Mouse (Mus musculus) frontal cortex, postnatal 14 days (tissue): ENCODE data around the gene Lmo7.
A peak's percentile ranks its signal among the peaks of the same experiment; 100 is the strongest.

Source experiments
- DNase-seq, 2 experiments: peaks; one replicate each; pipeline ENCODE4 v3.0.0; 2022; ENCODE audit warnings: low spot score in 2 of 2

The Lmo7 gene

DNA sequence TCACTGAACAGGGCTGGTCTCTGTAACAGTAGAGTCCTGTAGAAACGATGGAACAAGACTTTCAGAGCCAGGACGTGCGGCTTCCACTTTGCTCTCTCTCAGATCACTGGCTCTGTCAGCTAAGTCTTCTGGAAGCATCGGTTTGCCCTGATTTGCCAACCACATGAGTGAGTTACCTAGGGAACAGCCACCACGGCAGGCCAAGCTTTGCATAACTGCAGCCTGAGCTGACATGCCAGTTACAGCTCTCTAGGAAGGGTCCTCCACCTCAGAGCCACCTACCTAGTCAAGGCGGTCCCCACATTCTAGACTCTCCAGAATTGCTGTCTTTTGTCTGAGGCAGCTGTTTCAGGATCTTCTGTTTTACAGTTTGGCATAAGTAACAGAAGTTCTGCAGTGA is 107.4 kb downstream of the Lmo7 start:
- DNase-seq = no peak

DNA sequence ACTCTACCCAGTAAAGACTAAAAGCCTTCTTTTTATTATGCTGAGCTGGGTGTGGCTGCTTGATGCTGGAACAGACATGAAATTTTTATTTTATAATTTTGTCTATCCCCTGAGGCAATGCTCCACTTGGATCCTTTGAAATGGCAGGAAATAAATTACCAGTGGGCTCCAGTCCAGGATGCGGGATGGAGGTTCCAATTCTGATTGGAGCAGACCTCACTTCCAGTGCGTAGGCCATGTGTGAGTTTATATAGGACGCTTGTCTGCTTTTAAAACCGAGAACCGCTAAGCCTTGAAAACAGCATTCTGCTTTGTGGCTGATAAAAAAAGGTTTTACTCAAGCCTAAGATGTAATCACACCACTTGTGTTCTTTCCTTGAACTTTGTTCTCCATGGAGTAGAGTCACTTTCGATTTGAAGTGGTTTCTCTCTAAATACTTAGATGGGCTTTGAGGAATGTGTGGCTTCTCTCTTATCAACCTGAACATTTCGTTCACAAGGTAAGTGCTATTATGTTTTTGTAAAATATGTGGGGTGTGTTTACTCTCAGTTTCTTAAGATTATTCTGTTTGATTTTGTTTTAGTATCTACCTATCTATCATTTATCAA is 108.6 kb downstream of the Lmo7 start:
- no peak for DNase-seq

DNA sequence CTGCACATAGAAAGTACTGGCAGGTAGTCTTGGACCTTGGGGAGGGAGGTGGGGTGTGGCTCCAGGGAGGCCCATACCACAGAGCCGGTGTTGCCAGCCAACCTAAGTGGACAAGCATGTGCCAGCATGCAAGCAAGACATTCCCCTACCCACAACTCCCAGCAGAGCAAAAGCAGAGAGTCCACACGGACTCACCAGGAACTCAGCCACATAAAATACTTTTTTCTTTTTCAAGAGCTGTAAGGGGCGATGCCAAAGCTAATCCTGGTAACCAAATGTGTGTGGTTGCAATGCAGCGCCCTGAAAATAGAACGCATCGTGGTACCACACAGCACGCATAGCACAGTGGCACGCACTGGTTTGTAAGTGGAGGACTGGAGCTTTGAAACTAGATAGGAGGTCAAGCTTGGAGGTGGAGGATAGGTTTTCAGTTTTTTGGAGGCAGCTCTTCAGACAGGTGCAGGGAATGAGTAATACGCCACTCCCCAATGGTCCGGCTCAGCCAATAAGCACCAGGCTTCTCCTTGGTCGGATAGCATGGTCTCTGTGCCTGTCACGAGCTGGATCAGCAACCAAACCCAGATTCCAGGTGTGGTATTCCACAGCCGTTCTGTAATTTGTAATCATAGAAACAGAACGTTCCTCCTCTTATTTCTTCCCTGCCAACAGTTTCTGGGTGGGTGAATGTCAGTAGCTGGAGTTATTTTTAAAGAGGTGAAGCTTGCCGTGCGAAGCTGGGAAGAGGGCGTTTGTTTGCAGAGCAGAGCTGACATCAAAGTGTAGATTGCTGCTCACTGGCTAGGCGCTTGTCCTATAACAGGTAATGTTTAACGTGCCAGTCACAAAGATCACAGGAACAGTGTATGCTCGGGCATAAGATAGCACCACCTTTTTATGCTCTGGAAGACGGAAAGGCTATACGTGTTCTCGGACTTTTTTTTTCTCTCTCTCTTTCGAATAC is 110.3 kb downstream of the Lmo7 start:
- DNase-seq = peak; percentile 44 to 51

DNA sequence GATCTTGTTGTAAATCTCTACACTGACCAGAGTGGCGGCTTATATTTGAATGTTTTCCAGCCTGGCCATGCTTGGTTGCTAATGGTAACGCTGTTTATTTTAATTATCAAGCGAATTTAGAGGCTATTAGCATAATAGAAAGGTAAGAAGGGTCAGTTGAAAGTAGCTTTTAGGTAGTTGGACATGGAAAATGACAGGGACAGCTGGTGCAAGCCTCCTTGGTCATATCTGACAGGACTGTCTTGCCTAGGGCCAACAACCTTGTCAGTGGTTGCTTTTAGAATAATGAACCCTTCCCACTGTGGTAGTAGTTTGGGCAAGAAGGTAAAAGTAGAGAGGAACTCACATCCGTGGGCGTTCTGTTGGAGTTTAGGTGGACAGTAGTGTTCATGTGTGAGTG is 111.5 kb downstream of the Lmo7 start:
- DNase-seq = no peak

DNA sequence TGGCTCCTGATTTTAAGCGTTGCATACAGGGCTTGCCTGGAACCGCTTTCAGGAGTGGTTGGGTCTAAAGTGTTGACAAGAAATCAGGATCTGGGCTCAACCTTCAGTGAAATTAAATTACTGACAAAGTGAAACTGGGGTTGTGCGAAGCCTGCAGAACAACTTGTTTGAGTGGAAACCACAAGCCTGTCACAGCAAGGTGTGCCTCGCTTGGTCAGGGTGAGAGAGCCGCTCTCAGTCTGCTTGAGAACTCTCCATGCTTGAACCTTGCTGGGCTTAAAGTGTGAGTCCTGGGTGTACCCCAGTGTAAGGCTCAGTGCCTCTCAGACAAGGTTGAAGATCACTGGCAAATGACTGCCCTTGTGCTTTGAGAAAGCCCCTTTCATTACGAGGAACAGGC is 112.8 kb downstream of the Lmo7 start:
- DNase-seq = no peak

DNA sequence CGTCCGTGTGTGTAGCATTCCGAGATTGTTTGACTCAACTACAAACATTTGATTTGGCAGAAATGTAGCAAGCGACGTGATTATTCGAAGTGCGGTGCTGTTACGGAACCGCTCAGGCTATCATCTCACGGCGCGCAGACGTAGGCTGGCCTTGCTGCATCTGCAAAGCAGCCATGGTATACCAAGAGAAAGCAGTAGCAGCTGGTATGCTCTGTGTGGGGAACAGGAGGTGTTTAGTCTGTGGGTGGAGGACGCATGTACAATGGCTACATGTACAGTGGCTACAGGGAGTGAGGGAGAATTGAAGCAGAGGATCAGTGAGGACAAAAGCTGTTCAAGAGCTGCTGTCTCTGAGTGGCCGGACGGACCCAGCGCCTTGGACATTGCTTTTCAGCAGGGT is 113.7 kb downstream of the Lmo7 start:
- peak in 1 of 2 experiments; percentile 49 for DNase-seq

DNA sequence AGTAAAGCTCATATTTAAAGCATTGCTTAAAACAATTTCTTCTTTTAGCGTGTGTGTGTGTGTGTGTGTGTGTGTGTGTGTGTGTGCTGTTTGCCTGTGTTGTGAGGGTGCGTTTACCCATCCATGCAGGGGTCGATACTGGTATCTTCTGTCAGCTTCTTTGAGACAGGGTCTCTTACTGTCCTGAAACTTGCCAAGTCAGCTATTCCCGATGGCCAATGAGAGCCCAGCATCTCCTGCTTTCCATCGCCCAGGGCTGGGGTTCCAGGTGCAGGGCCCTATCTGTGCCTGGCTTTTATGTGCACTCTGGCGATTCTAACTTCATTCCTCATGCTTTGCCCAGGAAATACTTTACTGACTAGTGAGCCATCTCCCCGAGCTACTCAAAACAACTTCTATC is 114.7 kb downstream of the Lmo7 start:
- no peak for DNase-seq

DNA sequence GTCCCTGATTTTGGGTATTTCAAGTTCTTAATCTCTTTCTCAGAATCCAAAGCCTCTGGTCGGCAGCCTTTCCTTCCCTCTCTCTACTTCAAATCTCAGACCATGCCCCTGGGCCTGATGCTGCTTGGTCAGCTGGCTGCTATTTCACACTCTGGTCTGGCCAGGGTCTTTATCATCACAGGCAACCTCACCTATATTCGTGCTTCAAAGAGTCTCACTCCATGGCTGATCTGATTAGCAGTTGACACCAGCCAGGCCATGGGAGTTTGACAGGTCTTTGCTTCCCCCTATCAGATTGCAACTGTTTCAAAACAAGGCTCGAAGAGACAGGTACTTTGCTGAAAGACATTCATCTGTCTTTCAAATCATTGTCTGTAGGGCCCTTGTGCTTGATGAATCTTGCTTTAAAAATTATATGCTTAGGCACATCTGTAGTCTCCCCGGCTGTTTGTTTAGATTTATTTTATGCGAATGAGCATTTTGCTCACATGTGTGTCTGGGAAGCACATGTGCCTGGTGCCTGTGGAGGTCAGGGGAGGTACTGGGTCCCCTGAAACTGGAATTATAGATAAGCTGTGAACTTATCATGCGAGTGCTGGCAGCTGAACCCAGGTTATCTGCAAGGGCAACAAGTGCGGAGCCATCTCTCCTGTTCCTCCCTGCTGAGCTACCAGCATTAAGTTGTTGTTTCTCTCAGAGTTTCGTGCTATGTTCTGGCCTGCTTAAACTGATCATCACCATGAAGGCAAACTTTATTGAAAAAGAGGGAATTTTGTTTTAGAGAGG is 116.5 kb downstream of the Lmo7 start:
- DNase-seq = no peak

DNA sequence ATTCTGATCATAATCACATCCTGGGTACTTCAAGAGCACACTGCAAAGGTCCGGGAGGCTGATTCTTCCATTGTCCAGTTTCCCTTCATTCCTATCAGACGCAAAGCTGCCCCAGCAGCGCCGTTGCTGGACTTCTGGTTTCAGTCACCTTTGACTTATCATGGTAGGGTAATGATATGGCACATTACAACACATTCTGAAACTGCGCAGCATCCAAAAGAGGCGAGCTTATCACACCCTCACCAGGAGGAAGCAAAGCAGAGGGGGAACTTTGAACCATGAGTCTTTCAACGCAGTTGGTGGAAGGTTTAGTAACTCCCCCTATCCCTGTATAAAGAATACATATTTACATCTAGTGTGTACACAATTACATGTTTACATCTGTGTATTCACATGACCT is 117.8 kb downstream of the Lmo7 start:
- no peak for DNase-seq

DNA sequence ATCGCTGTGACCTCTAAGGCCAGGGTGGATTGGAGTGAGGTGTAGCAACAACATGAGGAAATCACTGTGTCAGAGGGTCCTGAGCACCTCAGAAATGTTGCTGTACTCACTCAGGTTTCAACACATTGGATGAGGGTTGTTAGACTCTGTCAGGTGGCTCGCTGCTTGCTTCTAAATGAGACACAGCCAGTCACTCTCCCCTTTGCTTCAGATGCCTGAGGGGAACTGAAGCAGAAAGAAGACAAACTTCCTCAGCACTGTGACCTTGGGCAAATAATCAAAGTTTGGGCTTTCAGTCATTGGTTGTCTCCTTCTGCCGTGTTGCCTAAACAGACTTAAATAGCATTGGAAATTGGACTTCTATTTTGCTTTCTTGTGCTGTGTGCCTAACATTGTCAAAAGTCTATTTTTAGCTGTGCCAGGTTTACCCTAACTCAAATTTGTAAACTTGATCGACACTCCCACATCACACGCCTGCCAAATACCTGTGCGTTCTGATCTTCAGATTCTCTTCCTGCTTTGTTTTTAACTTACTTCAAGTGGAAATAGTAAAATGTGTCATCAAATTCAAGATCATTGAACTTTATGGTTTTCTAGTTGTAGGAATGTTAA is 122.9 kb downstream of the Lmo7 start:
- no peak for DNase-seq

DNA sequence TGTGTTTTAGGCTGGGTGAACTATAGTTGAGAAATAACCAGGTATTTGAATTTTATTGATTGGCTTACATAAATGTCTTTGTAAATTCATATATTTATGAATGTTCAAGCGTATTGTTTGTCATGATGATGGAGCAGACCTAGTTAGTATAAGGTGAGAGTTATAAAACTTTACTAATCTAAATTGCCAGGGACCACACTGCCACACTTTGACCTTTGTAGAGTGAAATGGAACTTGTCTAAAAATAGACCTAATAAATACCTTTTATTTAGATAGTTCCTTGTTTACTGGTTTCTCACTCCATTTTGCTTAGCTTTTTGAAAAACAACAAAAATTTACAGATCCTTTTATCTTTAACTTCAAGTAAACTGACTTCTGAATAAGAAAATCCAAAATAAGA is 123.5 kb downstream of the Lmo7 start:
- DNase-seq = no peak

DNA sequence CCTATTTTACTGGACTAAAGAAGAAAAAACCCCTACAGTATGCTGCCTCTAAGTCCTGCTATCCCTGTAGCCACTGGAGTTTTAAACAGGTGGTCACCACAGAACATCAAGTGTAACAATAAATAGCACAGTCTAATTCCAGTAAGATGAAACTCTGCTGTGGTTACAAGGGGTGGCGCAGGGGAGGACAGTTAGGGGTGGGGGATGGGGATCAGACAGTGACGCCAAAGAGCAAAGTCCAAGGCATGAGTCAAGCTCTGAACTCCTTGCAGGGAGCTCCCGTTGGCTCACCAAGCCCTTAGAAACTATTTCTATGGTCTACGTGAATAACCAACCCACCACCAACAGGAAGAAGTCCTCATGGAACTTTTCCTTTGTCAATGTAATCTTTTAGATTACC is 124.0 kb downstream of the Lmo7 start:
- DNase-seq = no peak

DNA sequence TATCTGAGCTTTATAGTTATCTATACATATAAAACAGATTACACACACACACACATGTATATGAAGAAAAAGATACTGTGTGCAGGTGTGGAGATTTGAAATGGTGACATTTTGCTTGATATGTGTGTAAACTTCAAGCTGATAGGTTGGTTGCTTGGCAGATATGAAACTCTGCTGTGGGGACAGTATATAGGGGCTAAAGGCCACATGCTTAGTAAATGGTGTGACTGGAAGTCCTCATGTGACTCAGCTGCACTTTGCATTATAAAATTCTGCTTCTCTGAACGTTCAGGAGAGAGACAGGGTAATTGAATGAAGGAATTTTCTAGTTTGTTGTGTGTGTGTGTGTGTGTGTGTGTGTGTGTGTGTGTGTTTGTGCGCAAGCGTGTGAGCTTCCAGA is 124.5 kb downstream of the Lmo7 start:
- DNase-seq = no peak

DNA sequence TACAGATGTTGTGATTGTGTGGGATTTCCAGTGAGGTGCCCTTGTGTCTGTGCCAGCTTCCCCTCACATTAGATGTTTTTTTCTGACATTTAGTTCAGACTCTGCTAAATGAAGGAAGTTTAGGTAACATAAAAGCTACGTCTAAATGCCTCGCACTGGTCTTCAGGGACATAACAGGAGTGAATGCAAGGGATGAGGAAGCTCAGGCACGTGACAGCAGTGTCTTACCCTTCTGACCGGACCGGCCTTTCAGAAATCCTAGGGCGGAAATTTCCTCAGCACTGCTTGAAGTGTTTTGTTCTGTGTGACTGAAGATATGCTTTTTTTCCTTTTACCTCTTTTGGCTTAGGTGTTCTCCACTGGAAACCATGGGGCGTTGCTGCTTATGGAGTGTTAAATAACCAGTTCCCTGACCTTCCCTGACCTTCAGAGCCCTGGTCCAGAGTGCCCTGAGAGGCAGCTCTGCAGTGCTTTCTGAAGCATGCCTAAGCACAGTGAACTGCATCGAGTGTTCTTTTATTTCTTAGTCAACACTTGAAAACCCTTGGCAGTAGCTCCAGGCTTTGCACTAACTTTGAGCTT is 129.6 kb downstream of the Lmo7 start:
- no peak for DNase-seq

DNA sequence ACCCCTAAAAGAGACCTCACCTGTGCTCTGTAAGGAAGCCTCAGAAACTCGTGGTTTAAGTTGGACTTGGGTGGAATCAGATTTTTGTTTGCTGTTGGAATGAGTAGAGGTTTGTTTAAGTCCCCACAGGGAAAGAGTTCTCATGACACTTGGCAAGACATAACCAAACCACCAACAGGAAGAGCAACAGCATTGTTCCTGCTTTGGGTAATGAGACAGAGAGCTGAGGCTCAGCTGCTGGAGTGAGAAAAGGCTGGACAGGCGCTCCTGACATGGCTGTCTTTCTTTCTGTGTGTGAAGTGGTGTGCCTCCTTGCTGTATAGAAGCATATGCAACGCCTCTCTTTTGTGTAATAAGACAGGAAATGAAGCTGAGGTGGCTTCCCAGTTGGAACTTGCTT is 132.3 kb downstream of the Lmo7 start:
- no peak for DNase-seq

DNA sequence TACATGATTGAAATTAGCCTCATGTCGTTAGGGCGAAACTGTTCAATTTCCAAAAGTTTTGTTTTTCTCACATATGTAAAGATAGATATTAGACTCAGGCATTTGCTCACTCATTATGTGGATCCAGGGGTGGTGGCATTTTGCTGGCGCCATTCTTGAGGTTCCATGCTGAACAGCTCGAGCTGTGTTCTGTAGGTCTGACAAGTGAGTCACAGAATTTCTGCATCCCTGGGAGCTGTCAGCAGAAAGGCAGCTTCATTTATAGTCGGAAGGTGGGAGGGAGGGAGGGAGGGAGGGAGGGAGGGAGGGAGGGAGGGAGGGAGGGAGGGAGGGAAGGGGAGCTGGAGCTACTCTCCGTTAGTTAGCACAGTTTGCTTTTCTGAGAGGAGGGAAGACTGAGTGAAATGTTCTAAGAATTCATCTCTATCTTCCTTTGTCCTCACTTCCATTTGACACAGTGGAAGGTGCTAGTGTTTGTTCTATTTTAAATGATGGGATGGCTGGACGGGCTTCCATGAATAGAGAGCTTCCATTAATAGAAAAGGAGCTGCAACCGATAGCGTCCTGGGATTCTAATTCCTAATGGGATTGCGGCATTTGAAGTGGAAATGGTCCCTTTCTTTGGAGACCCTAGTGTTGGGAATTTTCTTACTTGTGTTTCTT is 137.4 kb downstream of the Lmo7 start:
- peak in 1 of 2 experiments; percentile 39 for DNase-seq

DNA sequence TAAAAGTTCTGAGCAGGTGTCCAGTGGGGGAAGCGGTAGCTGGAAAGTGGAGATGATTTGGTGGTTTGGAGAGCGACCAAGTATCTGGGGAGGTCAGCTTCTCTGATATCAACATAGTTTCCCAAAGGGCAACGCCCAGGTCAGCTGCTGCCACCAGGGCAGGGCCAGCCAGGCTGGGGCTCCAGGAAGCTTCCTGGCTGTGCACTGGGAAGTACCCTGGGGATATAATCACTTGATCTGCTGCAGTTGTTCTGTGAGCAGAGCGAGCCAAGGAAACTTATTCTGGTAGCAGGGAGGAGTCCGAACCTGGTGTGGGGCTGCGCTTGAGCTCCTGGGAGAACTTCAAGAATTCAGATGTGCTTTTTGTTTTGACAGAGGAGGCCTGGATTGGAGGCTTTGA is 139.4 kb downstream of the Lmo7 start:
- no peak for DNase-seq

DNA sequence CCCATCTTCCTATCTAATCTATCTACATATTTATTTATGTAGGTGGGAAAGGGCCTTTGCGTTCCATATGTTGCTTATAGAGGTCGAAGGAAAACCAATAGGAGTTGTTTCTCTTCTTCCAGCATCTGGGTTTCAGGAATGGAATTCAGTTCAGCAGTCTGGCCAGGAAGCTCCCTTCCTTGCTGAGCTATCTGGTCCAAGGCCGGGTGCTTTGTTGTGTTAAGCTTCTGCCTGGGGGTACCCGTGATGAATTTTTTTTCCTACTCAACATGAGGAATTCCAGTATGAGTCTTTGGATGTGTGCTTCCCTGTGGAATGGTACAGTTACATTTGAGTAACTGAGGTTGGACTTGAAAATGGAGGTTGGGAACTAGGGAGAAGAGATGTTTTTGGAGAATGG is 139.9 kb downstream of the Lmo7 start:
- no peak for DNase-seq

DNA sequence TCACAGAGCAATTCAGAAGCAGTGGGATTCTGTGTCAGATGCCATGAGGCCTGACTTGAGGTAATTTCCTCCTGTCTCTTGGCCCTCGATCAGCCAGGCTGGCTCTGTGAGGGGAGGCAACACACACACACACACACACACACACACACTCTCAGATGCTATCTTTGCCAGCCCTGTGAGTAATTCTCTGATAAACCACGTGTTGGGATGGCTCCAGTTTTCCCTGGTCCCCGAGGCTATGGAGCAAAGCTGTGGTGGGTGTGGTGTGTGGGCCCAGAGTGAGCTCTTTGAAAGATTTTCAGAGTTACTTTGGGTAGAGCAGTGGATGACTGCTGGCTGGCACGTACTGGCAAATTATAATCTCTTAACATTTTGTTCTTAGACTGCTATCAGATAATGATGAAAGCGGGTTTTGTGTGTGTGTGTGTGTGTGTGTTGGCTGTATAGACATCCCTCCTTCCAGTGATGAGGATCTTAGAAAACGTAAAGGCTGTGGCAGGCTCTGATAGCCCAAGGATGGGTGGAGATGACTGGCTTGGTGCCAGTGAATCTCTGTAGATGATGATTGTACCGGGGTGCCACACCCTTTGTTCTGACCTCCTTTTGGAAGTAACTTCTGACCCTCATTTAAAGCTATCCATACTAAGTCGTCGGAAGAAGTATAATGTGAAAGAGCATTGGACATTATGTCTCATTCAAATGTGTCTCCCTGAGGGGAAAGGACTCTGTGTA is 140.6 kb downstream of the Lmo7 start:
- DNase-seq = peak; percentile 31 to 34

DNA sequence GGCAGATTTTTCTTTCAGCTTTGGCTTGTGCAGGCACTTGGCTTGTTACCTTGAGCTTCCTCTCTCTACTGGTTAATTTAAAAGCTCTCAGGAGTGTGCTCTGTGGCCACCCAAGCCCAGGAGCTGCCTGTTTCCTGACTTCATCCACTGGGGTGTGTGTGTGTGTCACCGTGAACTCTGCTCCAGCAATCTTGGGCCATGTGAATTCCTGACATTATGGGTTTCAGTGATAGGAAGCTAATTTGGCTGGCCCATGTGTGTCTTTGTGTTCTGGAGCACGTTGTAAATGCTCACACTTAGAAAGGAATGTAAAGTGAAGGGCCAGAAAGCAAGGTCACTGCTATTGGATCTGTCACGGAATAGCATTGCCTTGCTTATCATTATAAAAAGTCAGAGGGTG is 143.1 kb downstream of the Lmo7 start:
- no peak for DNase-seq
